7 mouse cellular contexts compared by ENCODE assay signal in genomic region chr9:101073987-101074331, GRCm38 (mm10). TPM values are rescaled to one million over a fixed set of nuclear protein-coding genes. Genes with fewer than 3 reads are reported as not detected.
DNase-seq lines count a peak whose midpoint lies in the region; ATAC-seq and TF ChIP-seq lines count a peak whose summit lies in the region.

Msl2 (plus strand) TSS chr9:101074101.

- peak within 1 kb of the TSS; percentile 99 for H3K27ac ChIP-seq in forebrain, embryonic 10.5 days
- H3K27ac ChIP-seq in limb, embryonic 13.5 days = peak within 1 kb of the TSS; percentile 100
- H3K27ac ChIP-seq in small intestine, adult 2 months (ENCODE audit: insufficient read depth, low read depth, low read length) = peak within 1 kb of the TSS; percentile 98

- DNase-seq in urinary bladder, adult 2 months (ENCODE audit: low spot score) = peak; percentile 78
- DNase-seq in urinary bladder, postnatal 14 days (ENCODE audit: low spot score) = no peak
- DNase-seq in forebrain, embryonic 10.5 days (ENCODE audit: extremely low spot score, low spot score) = no peak
- no peak for DNase-seq in heart, postnatal 4 days
- DNase-seq in cerebellum, adult 11-12 months = no peak

- ATAC-seq in limb, embryonic 13.5 days (ENCODE audit: low FRiP score, low read depth) = peak; percentile 72

- H3K9ac ChIP-seq in limb, embryonic 13.5 days = peak within 1 kb of the TSS; percentile 99

- H3K9me3 ChIP-seq in forebrain, embryonic 10.5 days = peaks cover 3% of the 10 kb centered on the region; the same call in 1 of the 2 replicates
- no peaks in the 10 kb centered on the region for H3K9me3 ChIP-seq in limb, embryonic 13.5 days

- H3K4me3 ChIP-seq in forebrain, embryonic 10.5 days = peak within 1 kb of the TSS; percentile 76
- peak within 1 kb of the TSS; percentile 99 for H3K4me3 ChIP-seq in limb, embryonic 13.5 days
- peak within 1 kb of the TSS; percentile 92 for H3K4me3 ChIP-seq in small intestine, adult 2 months (ENCODE audit: low read depth, low read length)

- H3K4me2 ChIP-seq in limb, embryonic 13.5 days (replicated peaks) = peak within 1 kb of the TSS; percentile 94

- peak; percentile 66 for TF ChIP-seq POLR2A in small intestine, adult 2 months (IDR thresholded peaks at IDR 0.05; ENCODE audit: low read depth, low read length)

- under 1% methylated on average over 33 of the region's 43 CpGs for WGBS in forebrain, embryonic 10.5 days
- WGBS in limb, embryonic 13.5 days = 0% methylated on average over 27 of the region's 43 CpGs
- WGBS in small intestine, adult 2 months = 2% methylated on average over 31 of the region's 43 CpGs

- H3K27me3 ChIP-seq in forebrain, embryonic 10.5 days (ENCODE audit: poor library complexity, severe bottlenecking) = no peaks in the 10 kb centered on the region
- H3K27me3 ChIP-seq in limb, embryonic 13.5 days = no peaks in the 10 kb centered on the region
- H3K27me3 ChIP-seq in small intestine, adult 2 months (ENCODE audit: control insufficient read depth, insufficient read depth, low read length) = no peaks in the 10 kb centered on the region

- H3K36me3 ChIP-seq in forebrain, embryonic 10.5 days (replicated peaks) = peaks cover 7% of the 10 kb centered on the region
- H3K36me3 ChIP-seq in limb, embryonic 13.5 days = no peaks in the 10 kb centered on the region
- H3K36me3 ChIP-seq in small intestine, adult 2 months (ENCODE audit: control insufficient read depth, insufficient read depth, low read length) = no peaks in the 10 kb centered on the region

- TF ChIP-seq CTCF in small intestine, adult 2 months (IDR thresholded peaks at IDR 0.05; ENCODE audit: extremely low read depth, insufficient read length, insufficient replicate concordance, low read depth, low read length) = no peak

- peaks cover 42% of the 10 kb centered on the region for H3K4me1 ChIP-seq in forebrain, embryonic 10.5 days
- H3K4me1 ChIP-seq in limb, embryonic 13.5 days = peaks cover 25% of the 10 kb centered on the region
- H3K4me1 ChIP-seq in small intestine, adult 2 months (ENCODE audit: control insufficient read depth, insufficient read depth, insufficient read length, low read length) = peaks cover 7% of the 10 kb centered on the region; the same call in 1 of the 2 replicates

RNA-seq across cellular contexts. Expression of gene Msl2, which starts in this region (rescaled TPM):
- polyA plus RNA-seq in urinary bladder, adult 2 months (2012; rRNA removed) = 18.5 and 24.3 TPM in 2 replicates
- 3.4 and 4.0 TPM in 2 replicates for polyA plus RNA-seq in forebrain, embryonic 10.5 days (2016; fragmentation: Nextera tagmentation; extraction: Ambion mirVana)
- total RNA-seq in heart, postnatal 4 days (2021) = 10 to 100 TPM; 38.4 to 41.7 TPM
- 5.2 and 5.5 TPM in 2 replicates for polyA plus RNA-seq in limb, embryonic 13.5 days (2015; fragmentation: Nextera tagmentation; extraction: Ambion mirVana)
- polyA plus RNA-seq in small intestine, adult 2 months (2012; rRNA removed) = 14.2 and 24.4 TPM in 2 replicates
